Mouse (Mus musculus) brain, embryonic 14.5 days (tissue): ENCODE measurements around the gene Dlgap4. TPM values are rescaled to one million over a fixed set of nuclear protein-coding genes. Genes with fewer than 3 reads are reported as not detected.
A peak's percentile ranks its signal among the peaks of the same experiment; 100 is the strongest.

Source experiments
- DNase-seq: peaks from one replicate; pipeline ENCODE4 v3.0.0-alpha.2; 2011; ENCODE audit warnings: low read depth
- CTCF ChIP-seq: fragments of 200-500 bp; IDR thresholded peaks from 2 replicates; pipeline ENCODE4 v1.5.1; 2012; ENCODE audit warnings: inconsistent platforms, mild to moderate bottlenecking, moderate library complexity, borderline replicate concordance; ENCODE audit not compliant: insufficient read depth, insufficient read length; ENCODE audit errors: extremely low read depth
- POLR2A ChIP-seq: fragments of 200-500 bp; IDR thresholded peaks from 2 replicates; pipeline ENCODE4 v1.6.1; 2012; ENCODE audit warnings: mild to moderate bottlenecking, inconsistent platforms, borderline replicate concordance; ENCODE audit not compliant: poor library complexity, insufficient read depth, insufficient read length, severe bottlenecking; ENCODE audit errors: extremely low read depth
- polyA plus RNA-seq: library from polyadenylated mRNA; depleted of rRNA; stranded (reverse); fragments of >200 nt; gene quantifications from 2 replicates; pipeline ENCODE4 v1.2.3, GENCODE M21; 2012

Gene Dlgap4
- polyA plus RNA-seq, 1 experiment = 344 TPM

DNA sequence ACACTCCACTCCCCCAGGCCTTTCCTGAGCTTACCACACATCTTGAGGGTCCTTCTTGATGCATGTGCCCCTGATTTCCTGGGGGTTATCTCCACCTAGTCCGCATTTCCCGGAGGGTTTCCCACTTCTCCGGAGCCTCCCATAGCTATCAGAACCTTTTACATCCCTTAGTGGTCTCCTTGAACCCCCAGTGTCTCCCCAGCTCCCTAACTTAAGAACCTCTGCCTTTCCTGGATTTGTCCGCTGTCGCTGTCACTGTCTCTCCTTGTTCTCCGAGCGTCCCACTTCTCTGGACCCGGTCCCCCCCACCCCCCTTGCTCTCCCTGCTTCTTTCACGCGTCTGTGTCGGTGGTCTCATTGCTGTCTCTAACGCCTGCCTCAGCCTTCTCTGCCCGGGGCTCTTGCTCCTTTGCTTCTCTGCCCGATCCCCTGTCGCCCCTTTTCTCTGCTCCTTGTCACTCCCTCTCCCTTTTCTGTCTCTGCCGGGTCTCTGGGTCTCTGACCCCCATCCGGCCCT, 108.1 kb downstream of the Dlgap4 start:
- no peak for TF ChIP-seq POLR2A
- DNase-seq = peak; percentile 55

DNA sequence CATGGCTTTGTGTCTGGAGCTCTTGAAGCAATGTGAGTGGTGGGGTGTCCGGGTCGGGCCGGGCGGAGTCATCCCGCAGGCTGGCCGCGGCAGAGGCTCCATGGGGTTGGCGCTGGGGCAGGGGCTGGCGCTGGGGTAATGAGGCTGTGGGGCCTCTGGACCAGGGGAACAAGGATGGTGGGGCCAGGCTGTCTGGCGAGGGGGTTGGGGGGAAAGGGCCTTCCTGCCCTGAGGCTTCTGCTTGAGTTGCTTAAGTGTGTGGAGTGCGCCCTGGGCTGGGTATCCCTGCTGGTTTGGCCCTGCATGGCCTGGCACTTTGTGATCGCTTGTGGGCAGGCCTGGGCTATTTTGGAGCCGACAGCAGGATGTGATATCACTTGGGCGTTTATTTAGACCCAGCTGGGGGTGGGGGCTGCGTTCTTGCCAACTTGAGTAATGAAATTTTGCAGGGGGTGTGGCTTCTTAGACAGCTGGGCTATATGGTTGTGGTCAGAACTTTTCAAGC, 108.6 kb downstream of the Dlgap4 start:
- TF ChIP-seq CTCF (no peak), POLR2A (no peak)

GRCm38 (mm10) chr2:156722752-156723151, 109.2 kb downstream of the Dlgap4 start:
- no peak for DNase-seq

More for the DNA sequence above, 108.6 kb downstream of the Dlgap4 start:
- DNase-seq = peak; percentile 63

DNA sequence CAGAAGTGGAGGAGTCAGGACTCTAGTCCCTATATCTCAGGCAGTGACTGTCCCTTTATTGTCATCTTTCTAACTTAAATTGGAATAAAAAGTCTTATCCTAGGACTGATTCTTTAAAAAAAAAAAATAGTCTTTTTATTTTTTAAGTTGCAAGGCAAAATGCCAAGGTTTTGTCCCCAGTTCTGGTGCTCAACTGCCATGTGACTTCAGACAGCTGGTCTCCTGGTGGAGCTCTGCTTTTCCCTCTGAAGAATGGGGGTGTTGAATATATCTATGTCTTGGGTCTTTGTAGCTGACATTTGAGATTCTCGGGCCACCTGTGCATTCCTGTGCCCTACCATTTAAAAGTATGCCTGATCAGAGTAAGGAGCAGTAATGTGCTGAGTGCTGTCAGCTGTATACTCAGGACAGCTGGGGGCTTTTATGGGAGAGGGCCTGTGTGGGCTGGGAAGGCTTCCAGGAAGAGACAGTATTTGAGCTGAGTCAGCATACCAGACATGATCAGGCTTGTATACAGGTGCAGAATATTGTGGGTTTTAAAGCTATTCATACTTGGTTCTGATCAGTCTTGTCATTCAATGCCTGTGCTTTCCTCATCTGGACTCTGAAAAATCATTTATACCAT, 110.5 kb downstream of the Dlgap4 start:
- DNase-seq = peak; percentile 47
- no peak for TF ChIP-seq CTCF
- TF ChIP-seq POLR2A = no peak

More at GRCm38 (mm10) chr2:156722752-156723151, 109.2 kb downstream of the Dlgap4 start:
- TF ChIP-seq POLR2A (no peak), CTCF (no peak)

- DNase-seq = no peak
- TF ChIP-seq CTCF (no peak), POLR2A (no peak)
Measured at GRCm38 (mm10) chr2:156724871-156725270, 111.4 kb downstream of the Dlgap4 start.

DNA sequence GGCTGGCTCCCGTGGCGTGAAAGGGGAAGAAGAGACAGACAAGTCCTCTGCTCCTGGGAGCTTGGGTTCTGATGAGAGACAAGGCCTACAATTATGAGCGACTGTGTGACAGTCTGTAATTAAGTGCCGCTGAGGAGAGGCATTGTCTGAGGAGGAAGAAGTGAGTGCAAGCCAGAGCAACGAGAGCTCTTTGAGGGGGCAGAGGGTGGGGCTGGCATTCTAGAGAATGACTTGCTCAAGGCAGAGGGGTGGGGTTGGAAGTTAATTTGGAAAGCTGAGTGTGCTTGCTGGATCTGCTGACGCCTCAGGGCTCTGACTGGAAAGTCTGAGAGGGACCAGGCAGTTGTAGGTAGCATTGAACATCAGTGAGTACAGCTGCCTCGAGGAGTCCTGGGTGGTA, 112.8 kb downstream of the Dlgap4 start:
- no peak for TF ChIP-seq POLR2A
- TF ChIP-seq CTCF = no peak
- DNase-seq = peak; percentile 84

DNA sequence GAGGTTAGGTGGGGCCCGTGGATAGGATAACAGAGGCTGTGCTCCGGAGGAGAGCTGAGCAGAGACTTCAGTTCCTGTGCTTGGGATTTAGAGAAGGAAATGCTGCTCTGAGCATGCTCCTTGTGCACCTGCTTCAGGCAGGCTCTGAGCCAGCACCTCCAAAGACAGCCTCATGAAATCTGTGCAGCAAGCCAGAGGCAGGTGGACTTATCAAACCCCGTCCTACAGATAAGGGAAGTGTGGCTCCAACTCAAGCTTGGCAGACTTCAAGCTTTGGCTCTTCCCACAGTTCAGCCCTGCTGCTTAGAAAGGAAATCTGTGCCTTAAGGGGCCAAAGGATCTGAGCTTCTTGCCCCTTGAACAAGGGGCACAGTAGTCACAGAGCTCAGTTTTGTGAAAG, 113.4 kb downstream of the Dlgap4 start:
- TF ChIP-seq CTCF (no peak), POLR2A (no peak)
- DNase-seq = no peak

- DNase-seq = no peak
- no peak for TF ChIP-seq CTCF
- no peak for TF ChIP-seq POLR2A
Measured at GRCm38 (mm10) chr2:156729537-156730469, 116.3 kb downstream of the Dlgap4 start.

- TF ChIP-seq POLR2A (no peak), CTCF (no peak)
- DNase-seq = no peak
Measured at GRCm38 (mm10) chr2:156730501-156730921, 117.0 kb downstream of the Dlgap4 start.

GRCm38 (mm10) chr2:156731592-156731991, 118.1 kb downstream of the Dlgap4 start:
- no peak for TF ChIP-seq CTCF
- no peak for TF ChIP-seq POLR2A
- no peak for DNase-seq

GRCm38 (mm10) chr2:156732109-156732508, 118.6 kb downstream of the Dlgap4 start:
- DNase-seq = no peak
- TF ChIP-seq CTCF = no peak
- TF ChIP-seq POLR2A = no peak

GRCm38 (mm10) chr2:156735761-156736335, 122.3 kb downstream of the Dlgap4 start:
- no peak for TF ChIP-seq POLR2A
- no peak for TF ChIP-seq CTCF

DNA sequence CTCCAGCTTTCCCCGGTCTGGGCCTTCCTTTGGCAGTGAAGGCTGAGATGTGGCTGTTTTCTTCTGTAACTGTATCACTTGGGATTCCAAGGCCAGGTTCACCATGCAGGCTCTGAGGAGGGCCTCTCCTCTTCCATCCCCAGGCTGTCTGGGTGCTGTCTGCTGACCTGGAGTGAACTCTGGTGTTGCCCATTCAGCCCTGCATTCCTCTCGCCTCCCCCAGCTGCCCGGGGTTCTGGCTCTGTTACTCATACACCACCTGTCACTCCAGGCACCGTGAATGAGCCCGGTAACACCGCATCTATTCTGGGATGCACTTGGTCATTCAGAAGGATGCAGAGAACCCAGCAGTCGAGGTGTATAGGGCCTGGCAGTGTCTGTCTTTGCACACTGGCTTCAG, 123.3 kb downstream of the Dlgap4 start:
- DNase-seq = no peak
- no peak for TF ChIP-seq POLR2A
- no peak for TF ChIP-seq CTCF

More at GRCm38 (mm10) chr2:156735761-156736335, 122.3 kb downstream of the Dlgap4 start:
- no peak for DNase-seq

GRCm38 (mm10) chr2:156737976-156738375, 124.5 kb downstream of the Dlgap4 start:
- DNase-seq = no peak
- TF ChIP-seq POLR2A (no peak), CTCF (no peak)

- no peak for TF ChIP-seq POLR2A
- TF ChIP-seq CTCF = no peak
- DNase-seq = no peak
Measured at GRCm38 (mm10) chr2:156741265-156741664, 127.8 kb downstream of the Dlgap4 start.
